ENCODE assay signal across 11 mouse cellular contexts in genomic region chr11:25697508-25698193, GRCm38 (mm10).
DNase-seq lines count a peak whose midpoint lies in the region; ATAC-seq and TF ChIP-seq lines count a peak whose summit lies in the region.
"Had no signal": no experiment of that assay in that cellular context is flagged by ENCODE, and none has a peak within 500 bp of the region (broad histone marks: within the 10 kb centered on the region; RNA-seq: fewer than 3 reads in every experiment).

No protein-coding gene starts in this region.

- peak; percentile 92 for ATAC-seq in forebrain, postnatal 0 days
- ATAC-seq in midbrain, embryonic 13.5 days, result peak; percentile 85
- no peak for ATAC-seq in kidney, embryonic 15.5 days (replicated peaks; ENCODE audit: low FRiP score)
- ATAC-seq in liver, embryonic 11.5 days (replicated peaks; ENCODE audit: low FRiP score), result no peak

- H3K4me2 ChIP-seq in forebrain, postnatal 0 days (ENCODE audit: low read depth), result peak overlapping the region; percentile 37
- peak overlapping the region; percentile 42 for H3K4me2 ChIP-seq in midbrain, embryonic 13.5 days (replicated peaks)
- no peak overlapping the region for H3K4me2 ChIP-seq in kidney, embryonic 15.5 days
- H3K4me2 ChIP-seq in liver, embryonic 11.5 days, result no peak overlapping the region
- H3K4me2 ChIP-seq: liver, embryonic 15.5 days had no signal

- peak overlapping the region; percentile 77 for H3K27ac ChIP-seq in forebrain, postnatal 0 days (ENCODE audit: low read depth, low read length)
- H3K27ac ChIP-seq in midbrain, embryonic 13.5 days, result peak overlapping the region; percentile 90
- H3K27ac ChIP-seq in kidney, embryonic 15.5 days, result no peak overlapping the region
- no peak overlapping the region for H3K27ac ChIP-seq in liver, embryonic 11.5 days (ENCODE audit: low read depth, low read length)
- H3K27ac ChIP-seq: liver, embryonic 15.5 days had no signal

- intact Hi-C loops in gastrocnemius, postnatal 36 days (cut with DNase I), result no loop called here

- WGBS in forebrain, postnatal 0 days, result 7% methylated on average over 6 of the region's 6 CpGs
- WGBS in midbrain, embryonic 13.5 days, result 9% methylated on average over 6 of the region's 6 CpGs
- 49% methylated on average over 6 of the region's 6 CpGs for WGBS in kidney, embryonic 15.5 days
- WGBS in liver, embryonic 11.5 days, result 60% methylated on average over 6 of the region's 6 CpGs

- H3K9ac ChIP-seq in forebrain, postnatal 0 days, result peak overlapping the region; percentile 40
- peak overlapping the region; percentile 55 for H3K9ac ChIP-seq in midbrain, embryonic 13.5 days (replicated peaks)
- no peak overlapping the region for H3K9ac ChIP-seq in kidney, embryonic 15.5 days
- H3K9ac ChIP-seq in liver, embryonic 11.5 days (ENCODE audit: low read depth, low read length), result no peak overlapping the region
- H3K9ac ChIP-seq: liver, embryonic 15.5 days had no signal

- H3K36me3 ChIP-seq in forebrain, postnatal 0 days (ENCODE audit: insufficient read depth), result no peaks in the 10 kb centered on the region
- no peaks in the 10 kb centered on the region for H3K36me3 ChIP-seq in midbrain, embryonic 13.5 days
- no peaks in the 10 kb centered on the region for H3K36me3 ChIP-seq in kidney, embryonic 15.5 days
- H3K36me3 ChIP-seq in liver, embryonic 11.5 days (ENCODE audit: control insufficient read depth, insufficient read depth, low read length), result no peaks in the 10 kb centered on the region
- H3K36me3 ChIP-seq: liver, embryonic 15.5 days had no signal

- H3K4me1 ChIP-seq in forebrain, postnatal 0 days (ENCODE audit: insufficient read depth), result no peaks in the 10 kb centered on the region
- H3K4me1 ChIP-seq in midbrain, embryonic 13.5 days (replicated peaks), result peaks cover 34% of the 10 kb centered on the region
- H3K4me1 ChIP-seq in kidney, embryonic 15.5 days, result no peaks in the 10 kb centered on the region
- no peaks in the 10 kb centered on the region for H3K4me1 ChIP-seq in liver, embryonic 11.5 days (replicated peaks; ENCODE audit: control insufficient read depth, insufficient read depth, low read length)
- H3K4me1 ChIP-seq: liver, embryonic 15.5 days had no signal

- H3K9me3 ChIP-seq in forebrain, postnatal 0 days (ENCODE audit: low read length), result no peaks in the 10 kb centered on the region
- H3K9me3 ChIP-seq in midbrain, embryonic 13.5 days, result no peaks in the 10 kb centered on the region
- no peaks in the 10 kb centered on the region for H3K9me3 ChIP-seq in kidney, embryonic 15.5 days (replicated peaks)
- H3K9me3 ChIP-seq in liver, embryonic 11.5 days (ENCODE audit: control insufficient read depth, low read length), result no peaks in the 10 kb centered on the region
- H3K9me3 ChIP-seq: liver, embryonic 15.5 days had no signal

- peak overlapping the region; percentile 13 for H3K4me3 ChIP-seq in forebrain, postnatal 0 days (ENCODE audit: low read depth, low read length)
- 0 out of 2 replicates have a peak overlapping the region, but pooled peaks have one; percentile 8 for H3K4me3 ChIP-seq in midbrain, embryonic 13.5 days (replicated peaks)
- no peak overlapping the region for H3K4me3 ChIP-seq in kidney, embryonic 15.5 days (replicated peaks)
- no peak overlapping the region for H3K4me3 ChIP-seq in liver, embryonic 11.5 days (ENCODE audit: low read depth, low read length)
- H3K4me3 ChIP-seq: liver, embryonic 15.5 days had no signal

- peak; percentile 3 for DNase-seq in 3T3-L1 (ENCODE audit: low read depth, low spot score)
- DNase-seq in embryo, embryonic 10.5 days (ENCODE audit: low spot score), result peak; percentile 19
- DNase-seq in forebrain, postnatal 0 days, result peak; percentile 69
- no peak for DNase-seq in liver, embryonic 11.5 days (ENCODE audit: low spot score)
- DNase-seq in gastrocnemius, postnatal 36 days, result no peak
- no peak for DNase-seq in layer of hippocampus, postnatal 14 days (ENCODE audit: low spot score in 2 of 2)
- DNase-seq: gastrocnemius, postnatal 10 days had no signal

- no peaks in the 10 kb centered on the region for H3K27me3 ChIP-seq in forebrain, postnatal 0 days (ENCODE audit: insufficient read depth, low read length)
- no peaks in the 10 kb centered on the region for H3K27me3 ChIP-seq in midbrain, embryonic 13.5 days
- no peaks in the 10 kb centered on the region for H3K27me3 ChIP-seq in kidney, embryonic 15.5 days
- no peaks in the 10 kb centered on the region for H3K27me3 ChIP-seq in liver, embryonic 11.5 days (replicated peaks; ENCODE audit: control insufficient read depth, insufficient read depth, low read length)
- H3K27me3 ChIP-seq: CH12.LX; liver, embryonic 15.5 days had no signal

- no peak for TF ChIP-seq CTCF in forebrain, postnatal 0 days (IDR thresholded peaks at IDR 0.05; ENCODE audit: low read depth)

Comparison
In these comparisons a context has a peak if more than half of its experiments do, and no peak if none do; other contexts are left out.
1. DNase-seq: peak in 3T3-L1 (single experiment), embryo, embryonic 10.5 days (single experiment) and forebrain, postnatal 0 days (single experiment); none in liver, embryonic 11.5 days (single experiment), gastrocnemius, postnatal 36 days (0 of 2) and layer of hippocampus, postnatal 14 days (0 of 2).
2. ATAC-seq: peak in forebrain, postnatal 0 days (single experiment) and midbrain, embryonic 13.5 days (single experiment); none in kidney, embryonic 15.5 days (single experiment) and liver, embryonic 11.5 days (single experiment).
3. H3K27ac ChIP-seq: peak in forebrain, postnatal 0 days (single experiment) and midbrain, embryonic 13.5 days (single experiment); none in kidney, embryonic 15.5 days (single experiment) and liver, embryonic 11.5 days (single experiment).
4. H3K4me2 ChIP-seq: peak in forebrain, postnatal 0 days (single experiment) and midbrain, embryonic 13.5 days (single experiment); none in kidney, embryonic 15.5 days (single experiment) and liver, embryonic 11.5 days (single experiment).
5. H3K4me3 ChIP-seq: peak in forebrain, postnatal 0 days (single experiment) and midbrain, embryonic 13.5 days (single experiment); none in kidney, embryonic 15.5 days (single experiment) and liver, embryonic 11.5 days (single experiment).
6. H3K9ac ChIP-seq: peak in forebrain, postnatal 0 days (single experiment) and midbrain, embryonic 13.5 days (single experiment); none in kidney, embryonic 15.5 days (single experiment) and liver, embryonic 11.5 days (single experiment).